Mouse (Mus musculus) forebrain, embryonic 16.5 days (tissue): ENCODE results near the gene Cacng1. TPM values are rescaled to one million over a fixed set of nuclear protein-coding genes. Genes with fewer than 3 reads are reported as not detected.

ENCODE experiments used
- ATAC-seq: fragments of 200-750 bp; cut with Nextera tagmentation; 2 replicates; pipeline ENCODE4 v1.8.0; 2017; ENCODE audit warnings: mild to moderate bottlenecking, moderate library complexity
- H3K27ac ChIP-seq: fragments of 300-500 bp; sonication (generic); 2 replicates; pipeline ENCODE4 v1.5.1; 2014; ENCODE audit warnings: low read length, control low read depth
- H3K27me3 ChIP-seq: fragments of 300-500 bp; sonication (generic); replicated peaks from 2 replicates; pipeline ENCODE4 v1.6.1; 2014; ENCODE audit warnings: low read length; ENCODE audit not compliant: control insufficient read depth, insufficient read depth
- H3K36me3 ChIP-seq: fragments of 300-500 bp; sonication (generic); 2 replicates; pipeline ENCODE4 v1.6.1; 2014; ENCODE audit not compliant: control insufficient read depth, insufficient read depth
- H3K4me1 ChIP-seq: fragments of 300-500 bp; sonication (generic); replicated peaks from 2 replicates; pipeline ENCODE4 v1.6.1; 2014; ENCODE audit warnings: low read length; ENCODE audit not compliant: control insufficient read depth, insufficient read depth
- H3K4me2 ChIP-seq: fragments of 300-500 bp; sonication (generic); 2 replicates; pipeline ENCODE4 v1.6.1; 2014; ENCODE audit warnings: mild to moderate bottlenecking, low read length, control low read depth
- H3K4me3 ChIP-seq: fragments of 300-500 bp; sonication (generic); replicated peaks from 2 replicates; pipeline ENCODE4 v1.5.1; 2014; ENCODE audit warnings: mild to moderate bottlenecking, low read length, control low read depth
- H3K9ac ChIP-seq: fragments of 300-500 bp; sonication (generic); replicated peaks from 2 replicates; pipeline ENCODE4 v1.6.1; 2014; ENCODE audit warnings: low read depth, low read length, control low read depth
- H3K9me3 ChIP-seq: fragments of 300-500 bp; sonication (generic); 2 replicates; pipeline ENCODE4 v1.6.1; 2016; ENCODE audit warnings: low read length; ENCODE audit not compliant: control insufficient read depth
- WGBS: fragments of 180-500 bp; shearing (Covaris S2); extraction: QIAGEN DNeasy Blood & Tissue Kit; methylation state at CpG from one replicate; pipeline ENCODE4 v1.1.7; 2014; 5-methylcytosine and 5-hydroxymethylcytosine counted together
- polyA plus RNA-seq: library from polyadenylated mRNA; unstranded; fragments of >200 nt; fragmentation: Nextera tagmentation; extraction: Ambion mirVana; gene quantifications from 2 replicates; pipeline ENCODE4 v1.2.1, GENCODE M21; 2015

Cacng1 gene
- 0.26 and 0.39 TPM in 2 replicates for polyA plus RNA-seq

GRCm38 (mm10) chr11:107716332-107716938 lies at the start of gene Cacng1:
Cacng1 (minus strand) TSS chr11:107716522.
- WGBS: 88% methylated on average over 16 of the region's 16 CpGs
- H3K9me3 ChIP-seq: no peaks in the 10 kb centered on the region

GRCm38 (mm10) chr11:107762688-107763460 lies 46.6 kb upstream of the Cacng1 start:
- Histone ChIP-seq H3K9me3 (no peaks in the 10 kb centered on the region), H3K27ac (peak overlapping the region; percentile 46), H3K4me3 (no peak overlapping the region), H3K36me3 (no peaks in the 10 kb centered on the region), H3K4me2 (no peak overlapping the region), H3K9ac (0 out of 2 replicates have a peak overlapping the region, but pooled peaks have one; percentile 0), H3K27me3 (no peaks in the 10 kb centered on the region), H3K4me1 (peaks cover 44% of the 10 kb centered on the region)
- ATAC-seq: peak; percentile 87
- WGBS: 13% methylated on average over 8 of the region's 8 CpGs

More at GRCm38 (mm10) chr11:107716332-107716938, at the start of gene Cacng1:
- Histone ChIP-seq H3K4me1 (no peaks in the 10 kb centered on the region), H3K9ac (no peak within 1 kb of the TSS), H3K27me3 (no peaks in the 10 kb centered on the region), H3K27ac (no peak within 1 kb of the TSS), H3K4me2 (no peak within 1 kb of the TSS), H3K36me3 (no peaks in the 10 kb centered on the region), H3K4me3 (no peak within 1 kb of the TSS)
- ATAC-seq: no peak

- Histone ChIP-seq H3K36me3 (no peaks in the 10 kb centered on the region), H3K27ac (peak overlapping the region; percentile 46; the same call in 1 of the 2 replicates), H3K4me3 (no peak overlapping the region), H3K4me2 (no peak overlapping the region), H3K27me3 (no peaks in the 10 kb centered on the region), H3K4me1 (peaks cover 43% of the 10 kb centered on the region), H3K9me3 (no peaks in the 10 kb centered on the region), H3K9ac (no peak overlapping the region)
- 63% methylated on average over 10 of the region's 10 CpGs for WGBS
- ATAC-seq: no peak
These were observed 45.6 kb upstream of the Cacng1 start for GRCm38 (mm10) chr11:107761790-107762500.

GRCm38 (mm10) chr11:107760001-107760400 lies 43.7 kb upstream of the Cacng1 start:
- Histone ChIP-seq H3K27ac (peak overlapping the region; percentile 33; the same call in 1 of the 2 replicates), H3K9ac (no peak overlapping the region), H3K9me3 (no peaks in the 10 kb centered on the region), H3K27me3 (no peaks in the 10 kb centered on the region), H3K4me3 (no peak overlapping the region), H3K4me2 (no peak overlapping the region), H3K4me1 (peaks cover 41% of the 10 kb centered on the region), H3K36me3 (no peaks in the 10 kb centered on the region)
- WGBS: 10% methylated on average over 10 of the region's 10 CpGs
- no peak; the same call in 1 of the 2 replicates for ATAC-seq

- Histone ChIP-seq H3K9ac (no peak overlapping the region), H3K4me2 (no peak overlapping the region)
These were observed 43.2 kb upstream of the Cacng1 start for GRCm38 (mm10) chr11:107759516-107759915.

GRCm38 (mm10) chr11:107749114-107749513 lies 32.8 kb upstream of the Cacng1 start:
- no peak overlapping the region for H3K4me3 ChIP-seq
- no peak overlapping the region for H3K27ac ChIP-seq
- ATAC-seq: no peak
- 0 out of 2 replicates have a peak, but pooled peaks cover 2% of the 10 kb centered on the region for H3K4me1 ChIP-seq
- H3K4me2 ChIP-seq: no peak overlapping the region
- H3K9ac ChIP-seq: no peak overlapping the region
- WGBS: 76% methylated on average over 5 of the region's 5 CpGs
- no peaks in the 10 kb centered on the region for H3K9me3 ChIP-seq
- H3K27me3 ChIP-seq: no peaks in the 10 kb centered on the region
- H3K36me3 ChIP-seq: no peaks in the 10 kb centered on the region

More at GRCm38 (mm10) chr11:107759516-107759915, 43.2 kb upstream of the Cacng1 start:
- Histone ChIP-seq H3K36me3 (no peaks in the 10 kb centered on the region), H3K27me3 (no peaks in the 10 kb centered on the region), H3K4me1 (peaks cover 38% of the 10 kb centered on the region), H3K27ac (peak overlapping the region; percentile 33; the same call in 1 of the 2 replicates), H3K4me3 (no peak overlapping the region), H3K9me3 (no peaks in the 10 kb centered on the region)
- 41% methylated on average over 9 of the region's 9 CpGs for WGBS
- ATAC-seq: no peak

GRCm38 (mm10) chr11:107748243-107749035 lies 32.1 kb upstream of the Cacng1 start:
- H3K4me1 ChIP-seq: no peaks in the 10 kb centered on the region
- H3K9me3 ChIP-seq: no peaks in the 10 kb centered on the region
- no peak overlapping the region for H3K4me2 ChIP-seq
- no peak overlapping the region for H3K27ac ChIP-seq
- no peaks in the 10 kb centered on the region for H3K36me3 ChIP-seq
- no peaks in the 10 kb centered on the region for H3K27me3 ChIP-seq
- no peak for ATAC-seq
- WGBS: 84% methylated on average over 5 of the region's 5 CpGs
- H3K9ac ChIP-seq: no peak overlapping the region
- H3K4me3 ChIP-seq: no peak overlapping the region

- Histone ChIP-seq H3K4me2 (no peak overlapping the region), H3K4me3 (no peak overlapping the region), H3K9ac (no peak overlapping the region), H3K9me3 (no peaks in the 10 kb centered on the region), H3K27me3 (no peaks in the 10 kb centered on the region), H3K4me1 (no peaks in the 10 kb centered on the region), H3K27ac (no peak overlapping the region), H3K36me3 (0 out of 2 replicates have a peak, but pooled peaks cover 3% of the 10 kb centered on the region)
- 51% methylated on average over 3 of the region's 3 CpGs for WGBS
- no peak for ATAC-seq
These were observed 26.8 kb upstream of the Cacng1 start for GRCm38 (mm10) chr11:107743100-107743499.
